ENCODE assay signal across 13 mouse cellular contexts in genomic region chr1:58101531-58102146, GRCm38 (mm10). TPM values are rescaled to one million over a fixed set of nuclear protein-coding genes. Genes with fewer than 3 reads are reported as not detected.
DNase-seq lines count a peak whose midpoint lies in the region; ATAC-seq lines count a peak whose summit lies in the region.
"Had no signal": no experiment of that assay in that cellular context is flagged by ENCODE, and none has a peak within 500 bp of the region (broad histone marks: within the 10 kb centered on the region; RNA-seq: fewer than 3 reads in every experiment).

No protein-coding gene starts in this region.

- no peak overlapping the region for H3K4me3 ChIP-seq in kidney, embryonic 16.5 days (ENCODE audit: low read length)
- H3K4me3 ChIP-seq: hindbrain, embryonic 15.5 days; layer of hippocampus, adult 2 months; limb, embryonic 15.5 days had no signal

- H3K9ac ChIP-seq in kidney, embryonic 16.5 days (replicated peaks; ENCODE audit: low read length), result no peak overlapping the region
- H3K9ac ChIP-seq: hindbrain, embryonic 15.5 days; limb, embryonic 15.5 days had no signal

- H3K9me3 ChIP-seq in kidney, embryonic 16.5 days (ENCODE audit: low read length), result no peaks in the 10 kb centered on the region
- H3K9me3 ChIP-seq: hindbrain, embryonic 15.5 days; limb, embryonic 15.5 days had no signal

- no peak overlapping the region for H3K27ac ChIP-seq in kidney, embryonic 16.5 days (ENCODE audit: low read length)
- H3K27ac ChIP-seq: hindbrain, embryonic 15.5 days; layer of hippocampus, adult 2 months; limb, embryonic 15.5 days had no signal

- H3K27me3 ChIP-seq in kidney, embryonic 16.5 days (ENCODE audit: insufficient read depth, low read length), result no peaks in the 10 kb centered on the region
- H3K27me3 ChIP-seq: hindbrain, embryonic 15.5 days; limb, embryonic 15.5 days had no signal

- H3K4me2 ChIP-seq in kidney, embryonic 16.5 days (replicated peaks; ENCODE audit: low read depth, low read length), result no peak overlapping the region
- H3K4me2 ChIP-seq: hindbrain, embryonic 15.5 days; limb, embryonic 15.5 days had no signal

- 67% methylated on average over 2 of the region's 2 CpGs for WGBS in kidney, embryonic 16.5 days

- H3K36me3 ChIP-seq in kidney, embryonic 16.5 days (ENCODE audit: insufficient read depth, low read length), result no peaks in the 10 kb centered on the region
- H3K36me3 ChIP-seq: hindbrain, embryonic 15.5 days; limb, embryonic 15.5 days had no signal

- H3K4me1 ChIP-seq in kidney, embryonic 16.5 days (ENCODE audit: insufficient read depth, low read length), result no peaks in the 10 kb centered on the region
- H3K4me1 ChIP-seq: hindbrain, embryonic 15.5 days; limb, embryonic 15.5 days had no signal

- DNase-seq in kidney, postnatal 14 days, result peak; percentile 26
- peak; percentile 24 for DNase-seq in adrenal gland, adult 8-10 months
- peak; percentile 78 for DNase-seq in lung, postnatal 36 days
- no peak for DNase-seq in ovary, postnatal 14 days (ENCODE audit: low spot score)
- DNase-seq in right cerebral cortex, adult 18-20 months, result no peak
- DNase-seq: embryo, embryonic 11 days; right cerebral cortex, postnatal 4 days; thymus, postnatal 36 days had no signal

- no peak for ATAC-seq in kidney, embryonic 16.5 days (ENCODE audit: low FRiP score, low TSS enrichment)
- peak; percentile 78 for ATAC-seq in granulocyte monocyte progenitor cell, adult 5-6 weeks (replicated peaks; ENCODE audit: poor library complexity, severe bottlenecking)

RNA-seq across cellular contexts. Expression of gene Aox3, which starts 11.3 kb away (rescaled TPM):
- 3.5 and 3.6 TPM in 2 replicates for polyA plus RNA-seq in kidney, embryonic 16.5 days (2015; fragmentation: Nextera tagmentation; extraction: Ambion mirVana)
- 10 to 100 TPM in 1 of 4 experiments, 1 to 10 TPM in 3; 7.6 to 11.3 (median 8.5) TPM for total RNA-seq in adrenal gland, adult 8-10 months (2022)
- total RNA-seq in granulocyte monocyte progenitor cell, adult 5-6 weeks (2014; fragmentation: Nextera tagmentation), result not detected in 2 replicates
- total RNA-seq in granulocyte monocyte progenitor cell, adult 5-6 weeks (2017), result 0.10 and 0.17 TPM in 2 replicates

Comparison
In these comparisons a context has a peak if more than half of its experiments do, and no peak if none do; other contexts are left out.
1. DNase-seq: peak in kidney, postnatal 14 days (single experiment), adrenal gland, adult 8-10 months (single experiment) and lung, postnatal 36 days (single experiment); none in ovary, postnatal 14 days (single experiment) and right cerebral cortex, adult 18-20 months (single experiment).
2. RNA of gene Aox3, which starts 11.3 kb away (total RNA-seq): 7.6 to 11.3 TPM in adrenal gland, adult 8-10 months; 0.10 to 0.17 TPM in granulocyte monocyte progenitor cell, adult 5-6 weeks; every median in the first group is over 4 times any median in the second.